Mouse (Mus musculus) lung, postnatal 0 days (tissue): Measurements from ENCODE around the gene Zfp184. TPM values are rescaled to one million over a fixed set of nuclear protein-coding genes. Genes with fewer than 3 reads are reported as not detected.

Experiments used
- ATAC-seq: fragments of 200-750 bp; cut with Nextera tagmentation; 2 replicates; pipeline ENCODE4 v1.8.0; 2017; ENCODE audit warnings: moderate library complexity
- DNase-seq: peaks from one replicate; pipeline ENCODE4 v3.0.0-alpha.2; 2016; ENCODE audit warnings: low spot score
- H3K27ac ChIP-seq: fragments of 300-500 bp; sonication (generic); 2 replicates; pipeline ENCODE4 v1.5.1; 2014; ENCODE audit warnings: antibody characterized with exemption, mild to moderate bottlenecking, low read length, mixed read lengths
- H3K27me3 ChIP-seq: fragments of 300-500 bp; sonication (generic); replicated peaks from 2 replicates; pipeline ENCODE4 v1.6.1; 2014; ENCODE audit warnings: low read length, mixed read lengths; ENCODE audit not compliant: insufficient read depth
- H3K36me3 ChIP-seq: fragments of 300-500 bp; sonication (generic); 2 replicates; pipeline ENCODE4 v1.6.1; 2014; ENCODE audit warnings: low read length, mixed read lengths; ENCODE audit not compliant: insufficient read depth
- H3K4me1 ChIP-seq: fragments of 300-500 bp; sonication (generic); 2 replicates; pipeline ENCODE4 v1.6.1; 2014; ENCODE audit warnings: antibody characterized with exemption, low read depth, low read length, mixed read lengths; ENCODE audit not compliant: insufficient read depth
- H3K4me2 ChIP-seq: fragments of 300-500 bp; sonication (generic); replicated peaks from 2 replicates; pipeline ENCODE4 v1.6.1; 2014; ENCODE audit warnings: low read depth, mild to moderate bottlenecking, low read length, moderate library complexity, mixed read lengths
- H3K4me3 ChIP-seq: fragments of 300-500 bp; sonication (generic); 2 replicates; pipeline ENCODE4 v1.5.1; 2014; ENCODE audit warnings: low read depth, low read length
- H3K9ac ChIP-seq: fragments of 300-500 bp; sonication (generic); replicated peaks from 2 replicates; pipeline ENCODE4 v1.6.1; 2014; ENCODE audit warnings: low read depth, mild to moderate bottlenecking
- H3K9me3 ChIP-seq: fragments of 300-500 bp; sonication (generic); 2 replicates; pipeline ENCODE4 v1.6.1; 2016; ENCODE audit warnings: low read length, mixed read lengths
- CTCF ChIP-seq: IDR thresholded peaks from 2 replicates; pipeline ENCODE4 v1.5.1; 2016; ENCODE audit warnings: antibody characterized with exemption, mild to moderate bottlenecking
- EP300 ChIP-seq: IDR thresholded peaks from 2 replicates; pipeline ENCODE4 v1.6.1; 2016; ENCODE audit warnings: antibody characterized with exemption, mild to moderate bottlenecking, control low read depth
- WGBS: fragments of 180-500 bp; shearing (Covaris S2); extraction: QIAGEN DNeasy Blood & Tissue Kit; methylation state at CpG from one replicate; pipeline ENCODE4 v1.1.7; 2014; 5-methylcytosine and 5-hydroxymethylcytosine counted together
- polyA plus RNA-seq: library from polyadenylated mRNA; unstranded; fragments of >200 nt; fragmentation: Nextera tagmentation; extraction: Ambion mirVana; gene quantifications from 2 replicates; pipeline ENCODE4 v1.2.1, GENCODE M21; 2015

The Zfp184 gene
- polyA plus RNA-seq, 1 experiment from 2014 or later = 2.5 TPM

DNA sequence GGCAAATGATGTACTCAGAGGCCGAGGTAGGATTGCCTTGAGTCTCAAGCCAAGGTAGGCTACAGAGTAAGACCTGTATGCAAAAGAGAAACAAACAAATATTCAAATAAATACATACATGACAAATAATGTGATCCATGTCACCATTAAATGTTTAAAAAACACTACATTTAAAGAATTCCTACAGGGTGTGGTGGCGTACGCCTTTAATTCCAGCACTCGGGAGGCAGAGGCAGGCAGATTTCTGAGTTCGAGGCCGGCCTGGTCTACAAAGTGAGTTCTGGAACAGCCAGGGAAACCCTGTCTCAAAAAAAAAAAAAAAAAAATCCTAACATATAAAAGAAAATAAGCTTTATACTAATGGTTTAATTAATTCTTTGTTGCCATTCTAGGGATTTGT, 13.2 kb upstream of the Zfp184 start:
- ATAC-seq = no peak
- TF ChIP-seq EP300 (no peak), CTCF (no peak)
- Histone ChIP-seq H3K4me3 (no peak overlapping the region), H3K4me2 (no peak overlapping the region), H3K9me3 (no peaks in the 10 kb centered on the region), H3K27me3 (no peaks in the 10 kb centered on the region), H3K27ac (no peak overlapping the region), H3K9ac (no peak overlapping the region), H3K36me3 (no peaks in the 10 kb centered on the region), H3K4me1 (no peaks in the 10 kb centered on the region)
- no peak for DNase-seq
- WGBS = 76% methylated on average over 6 of the region's 6 CpGs

DNA sequence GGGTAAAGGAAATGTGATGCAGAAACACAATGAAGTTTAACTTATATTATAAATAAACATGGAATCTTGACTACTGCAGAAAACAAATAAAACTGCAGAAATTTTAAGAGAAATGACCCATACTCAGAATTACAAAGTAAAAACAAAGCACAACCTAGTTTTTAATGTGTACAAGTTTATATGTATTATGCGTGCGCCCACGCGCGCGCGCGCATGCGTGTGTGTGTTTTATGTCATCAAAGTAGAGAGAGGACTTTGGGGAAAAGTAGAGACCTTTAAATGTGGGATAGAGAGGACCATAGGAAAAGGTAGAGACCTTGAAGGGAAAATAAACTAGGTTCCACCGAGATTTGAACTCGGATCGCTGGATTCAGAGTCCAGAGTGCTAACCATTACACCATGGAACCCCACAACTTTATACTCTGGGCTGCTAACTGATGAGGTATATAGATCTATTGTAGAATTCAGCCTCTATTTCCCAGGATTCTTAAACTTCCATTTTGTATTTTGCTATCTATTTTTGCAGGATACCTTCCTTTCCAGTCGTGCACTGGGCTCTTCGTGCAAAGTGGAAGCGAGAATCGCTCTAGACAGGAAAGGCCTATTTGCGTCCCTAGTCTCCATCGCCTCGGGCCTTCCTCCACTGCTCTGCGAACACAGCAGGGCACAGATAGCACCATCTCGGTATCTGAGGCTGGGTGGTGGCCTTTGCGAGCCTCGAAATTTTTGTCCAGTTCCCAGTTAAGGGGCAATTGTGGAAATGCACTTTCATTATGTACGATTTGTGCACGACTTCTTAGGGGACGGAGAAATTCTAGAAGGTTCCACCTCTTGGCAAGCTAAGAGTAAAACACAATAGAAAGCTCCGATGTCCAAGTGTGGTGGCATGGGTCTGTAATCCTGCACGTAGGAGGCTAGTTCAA, 11.0 kb upstream of the Zfp184 start:
- ATAC-seq (no peak), DNase-seq (no peak)
- H3K9ac ChIP-seq = no peak overlapping the region
- H3K4me3 ChIP-seq = no peak overlapping the region
- no peaks in the 10 kb centered on the region for H3K36me3 ChIP-seq
- H3K4me2 ChIP-seq = no peak overlapping the region
- no peaks in the 10 kb centered on the region for H3K27me3 ChIP-seq
- H3K4me1 ChIP-seq = no peaks in the 10 kb centered on the region
- 18% methylated on average over 28 of the region's 28 CpGs for WGBS
- no peaks in the 10 kb centered on the region for H3K9me3 ChIP-seq
- TF ChIP-seq EP300 = no peak
- no peak overlapping the region for H3K27ac ChIP-seq

DNA sequence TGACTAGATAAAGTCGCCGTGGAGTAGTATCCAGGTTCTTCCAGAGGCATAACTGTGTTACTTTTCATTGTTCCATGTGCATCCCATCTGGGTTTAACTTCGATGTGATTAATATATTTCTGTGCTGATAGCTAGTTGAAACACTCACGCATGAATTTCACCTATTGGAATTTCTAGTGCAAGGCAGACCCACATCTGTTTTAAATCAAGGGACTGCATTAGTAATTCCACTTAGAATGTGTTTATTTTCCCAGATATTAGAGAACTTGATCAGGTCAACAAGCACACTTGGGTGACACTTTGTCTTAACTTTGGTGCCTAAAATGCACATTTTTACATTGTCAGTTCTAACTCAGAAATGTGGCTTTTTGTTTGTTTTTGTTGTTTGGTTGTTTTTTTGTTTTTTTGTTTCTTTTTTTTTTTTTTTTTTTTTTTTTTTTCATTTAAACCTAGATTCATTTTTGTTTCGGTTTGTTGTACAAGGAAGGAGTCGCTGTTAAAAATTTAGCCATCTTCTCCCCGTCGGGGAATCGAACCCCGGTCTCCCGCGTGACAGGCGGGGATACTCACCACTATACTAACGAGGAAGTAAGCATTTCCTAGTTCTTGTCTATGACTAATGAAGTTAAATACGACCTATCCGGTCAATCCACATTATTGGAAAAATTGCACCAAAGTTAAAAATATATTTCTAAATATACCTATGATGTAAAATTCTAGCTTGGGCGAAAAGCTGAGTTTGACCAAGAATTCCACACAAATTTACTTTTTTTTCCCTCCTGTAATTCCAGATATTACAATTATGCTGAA, 9.7 kb upstream of the Zfp184 start:
- Histone ChIP-seq H3K4me2 (no peak overlapping the region), H3K4me1 (no peaks in the 10 kb centered on the region), H3K9ac (no peak overlapping the region), H3K27me3 (no peaks in the 10 kb centered on the region), H3K4me3 (no peak overlapping the region), H3K9me3 (no peaks in the 10 kb centered on the region), H3K27ac (no peak overlapping the region), H3K36me3 (no peaks in the 10 kb centered on the region)
- no peak for ATAC-seq
- no peak for TF ChIP-seq EP300
- TF ChIP-seq CTCF = no peak
- peak; percentile 64 for DNase-seq
- 17% methylated on average over 17 of the region's 17 CpGs for WGBS

DNA sequence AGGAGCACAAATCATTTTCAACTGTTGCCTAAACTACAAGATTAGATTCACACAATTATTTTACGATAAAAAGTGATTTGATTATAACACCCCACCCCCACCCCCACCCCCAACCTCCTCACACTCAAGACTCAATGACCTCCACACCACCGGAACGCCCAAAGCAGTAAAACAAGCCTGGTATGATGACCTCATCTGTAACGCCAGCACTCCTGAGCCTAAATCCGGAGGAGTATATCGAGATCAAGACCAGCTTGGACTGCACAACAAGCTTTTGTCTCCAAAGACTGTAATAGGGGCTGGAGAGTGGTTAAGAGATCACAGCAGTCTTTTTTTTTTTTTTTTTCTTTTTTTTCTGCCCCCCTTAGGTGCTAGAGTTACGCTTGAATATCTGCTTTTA, 9.1 kb upstream of the Zfp184 start:
- H3K4me3 ChIP-seq = no peak overlapping the region
- no peak for DNase-seq

DNA sequence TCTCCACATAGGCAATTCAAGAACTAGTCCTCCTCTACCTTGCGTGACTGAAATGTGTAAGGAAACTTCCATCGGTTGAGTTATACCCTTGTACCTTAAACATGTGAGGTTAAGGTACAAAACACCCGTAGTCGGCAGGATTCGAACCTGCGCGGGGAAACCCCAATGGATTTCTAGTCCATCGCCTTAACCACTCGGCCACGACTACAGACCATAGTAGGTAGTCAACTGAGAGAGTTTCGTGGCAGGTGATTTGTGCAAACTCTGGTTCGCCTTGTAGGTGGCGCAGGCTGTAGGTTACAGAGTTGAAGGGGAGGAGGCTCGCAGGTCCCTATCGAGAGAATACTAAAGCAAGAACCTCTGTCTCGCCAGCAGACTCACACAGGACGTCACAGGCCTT, 7.9 kb upstream of the Zfp184 start:
- WGBS = 10% methylated on average over 17 of the region's 17 CpGs
- DNase-seq = no peak
- Histone ChIP-seq H3K4me3 (no peak overlapping the region), H3K27me3 (no peaks in the 10 kb centered on the region), H3K27ac (no peak overlapping the region), H3K4me2 (no peak overlapping the region), H3K36me3 (no peaks in the 10 kb centered on the region), H3K4me1 (no peaks in the 10 kb centered on the region), H3K9ac (no peak overlapping the region), H3K9me3 (no peaks in the 10 kb centered on the region)
- ATAC-seq = no peak
- TF ChIP-seq EP300 (no peak), CTCF (no peak)

More for the DNA sequence above, 9.1 kb upstream of the Zfp184 start:
- no peak for ATAC-seq
- H3K9ac ChIP-seq = no peak overlapping the region
- no peak overlapping the region for H3K4me2 ChIP-seq
- H3K27me3 ChIP-seq = no peaks in the 10 kb centered on the region
- 11% methylated on average over 7 of the region's 7 CpGs for WGBS
- no peaks in the 10 kb centered on the region for H3K4me1 ChIP-seq
- no peaks in the 10 kb centered on the region for H3K36me3 ChIP-seq
- no peak overlapping the region for H3K27ac ChIP-seq
- H3K9me3 ChIP-seq = no peaks in the 10 kb centered on the region
- TF ChIP-seq CTCF (no peak), EP300 (no peak)

DNA sequence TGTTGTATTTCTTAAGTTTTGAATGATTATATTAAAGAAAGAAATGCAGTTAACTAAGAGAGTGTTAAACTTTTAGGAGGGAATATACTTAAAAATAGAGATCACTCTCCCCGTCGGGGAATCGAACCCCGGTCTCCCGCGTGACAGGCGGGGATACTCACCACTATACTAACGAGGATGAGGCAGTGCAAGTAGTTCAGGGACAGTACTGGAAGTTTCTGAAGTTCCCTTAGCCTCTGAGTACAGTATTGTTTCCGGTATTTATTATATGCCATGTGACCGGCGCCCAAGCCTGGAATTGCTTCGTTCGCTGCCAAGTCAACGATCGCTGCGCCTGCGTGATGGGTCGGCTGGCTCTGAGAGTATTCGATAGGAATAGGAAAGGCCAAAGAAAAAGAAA, 4.7 kb upstream of the Zfp184 start:
- WGBS = under 1% methylated on average over 19 of the region's 19 CpGs
- no peak overlapping the region for H3K9ac ChIP-seq
- no peaks in the 10 kb centered on the region for H3K36me3 ChIP-seq
- ATAC-seq (peak; percentile 80), DNase-seq (peak; percentile 94)
- H3K4me1 ChIP-seq = no peaks in the 10 kb centered on the region
- H3K9me3 ChIP-seq = no peaks in the 10 kb centered on the region
- H3K27ac ChIP-seq = no peak overlapping the region
- H3K4me3 ChIP-seq = peak overlapping the region; percentile 54
- TF ChIP-seq EP300 (no peak), CTCF (no peak)
- H3K27me3 ChIP-seq = no peaks in the 10 kb centered on the region
- H3K4me2 ChIP-seq = peak overlapping the region; percentile 57
